Mouse (Mus musculus) forebrain, postnatal 0 days (tissue): Measurements from ENCODE around the gene Igbp1b. TPM values are rescaled to one million over a fixed set of nuclear protein-coding genes. Genes with fewer than 3 reads are reported as not detected.
A peak's percentile ranks its signal among the peaks of the same experiment; 100 is the strongest.

Experiments
- ATAC-seq: fragments of 200-750 bp; cut with Nextera tagmentation; 2 replicates; pipeline ENCODE4 v1.8.0; 2017; ENCODE audit warnings: mild to moderate bottlenecking, moderate library complexity
- DNase-seq: peaks from one replicate; pipeline ENCODE4 v3.0.0-alpha.2; 2015
- H3K27ac ChIP-seq: fragments of 300-500 bp; sonication (generic); 2 replicates; pipeline ENCODE4 v1.5.1; 2014; ENCODE audit warnings: low read depth, mild to moderate bottlenecking, antibody characterized with exemption, low read length, moderate library complexity, mixed read lengths
- H3K27me3 ChIP-seq: fragments of 300-500 bp; sonication (generic); 2 replicates; pipeline ENCODE4 v1.6.1; 2014; ENCODE audit warnings: mild to moderate bottlenecking, low read length, mixed read lengths; ENCODE audit not compliant: insufficient read depth
- H3K36me3 ChIP-seq: fragments of 300-500 bp; sonication (generic); 2 replicates; pipeline ENCODE4 v1.6.1; 2014; ENCODE audit warnings: mild to moderate bottlenecking, moderate library complexity; ENCODE audit not compliant: insufficient read depth
- H3K4me1 ChIP-seq: fragments of 300-500 bp; sonication (generic); 2 replicates; pipeline ENCODE4 v1.6.1; 2014; ENCODE audit warnings: antibody characterized with exemption; ENCODE audit not compliant: insufficient read depth
- H3K4me2 ChIP-seq: fragments of 300-500 bp; sonication (generic); 2 replicates; pipeline ENCODE4 v1.6.1; 2014; ENCODE audit warnings: low read depth, mild to moderate bottlenecking, moderate library complexity
- H3K4me3 ChIP-seq: fragments of 300-500 bp; sonication (generic); 2 replicates; pipeline ENCODE4 v1.5.1; 2014; ENCODE audit warnings: low read depth, low read length, mixed read lengths
- H3K9ac ChIP-seq: fragments of 300-500 bp; sonication (generic); 2 replicates; pipeline ENCODE4 v1.6.1; 2014; ENCODE audit warnings: mild to moderate bottlenecking
- H3K9me3 ChIP-seq: fragments of 300-500 bp; sonication (generic); 2 replicates; pipeline ENCODE4 v1.6.1; 2016; ENCODE audit warnings: low read length
- CTCF ChIP-seq: sonication (generic); IDR thresholded peaks from 2 replicates; pipeline ENCODE4 v1.5.1; 2016; ENCODE audit warnings: antibody characterized with exemption, control low read depth, low read depth
- WGBS: fragments of 180-500 bp; shearing (Covaris S2); extraction: QIAGEN DNeasy Blood & Tissue Kit; methylation state at CpG from one replicate; pipeline ENCODE4 v1.1.7; 2014; 5-methylcytosine and 5-hydroxymethylcytosine counted together
- polyA plus RNA-seq: library from polyadenylated mRNA; unstranded; fragments of >200 nt; fragmentation: Nextera tagmentation; extraction: Ambion mirVana; gene quantifications from 2 replicates; pipeline ENCODE4 v1.2.1, GENCODE M21; 2015
- total RNA-seq: library from RNA; depleted of rRNA; stranded (reverse); fragments of >200 nt; gene quantifications from 2 replicates; pipeline ENCODE4 v1.2.3, GENCODE M21; 2014; rRNA removed

The Igbp1b gene
- 1.3 and 2.2 TPM in 2 replicates for total RNA-seq
- polyA plus RNA-seq: 1.8 and 1.9 TPM in 2 replicates

DNA sequence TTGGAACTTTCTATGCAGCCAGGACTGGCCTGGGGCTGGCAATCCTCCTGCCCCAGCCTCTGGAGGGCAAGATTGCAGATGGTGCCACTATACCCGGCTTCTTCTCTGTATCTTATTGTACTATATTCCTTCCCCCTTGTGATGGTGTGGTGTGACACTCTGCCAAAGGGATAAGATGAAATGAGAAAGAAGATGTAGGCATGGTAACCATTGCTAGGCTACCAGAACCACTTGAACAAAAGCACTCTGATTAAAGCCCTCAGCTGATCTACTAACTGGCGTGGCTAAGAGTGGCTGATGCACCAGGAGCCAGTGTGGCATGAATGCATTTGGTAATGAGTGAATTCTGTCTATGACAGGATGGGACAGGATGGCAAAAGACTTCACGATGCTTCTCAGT lies at the start of gene Igbp1b:
TSS of gene Igbp1b (minus strand) at position 29 of the 400 bp plus-strand sequence.
- ATAC-seq (peak; percentile 97), DNase-seq (peak; percentile 61)
- 32% methylated on average over 3 of the region's 3 CpGs for WGBS
- Histone ChIP-seq H3K4me2 (no peak within 1 kb of the TSS), H3K9me3 (no peaks in the 10 kb centered on the region), H3K4me1 (no peaks in the 10 kb centered on the region), H3K4me3 (no peak within 1 kb of the TSS), H3K9ac (no peak within 1 kb of the TSS), H3K27me3 (no peaks in the 10 kb centered on the region), H3K27ac (no peak within 1 kb of the TSS), H3K36me3 (no peaks in the 10 kb centered on the region)
- no peak for TF ChIP-seq CTCF

GRCm38 (mm10) chr6:138682959-138683358 lies 24.6 kb upstream of the Igbp1b start:
- no peak overlapping the region for H3K9ac ChIP-seq
- no peak overlapping the region for H3K27ac ChIP-seq
- no peak overlapping the region for H3K4me3 ChIP-seq
- no peak for ATAC-seq
- no peak for TF ChIP-seq CTCF
- DNase-seq: no peak
- H3K36me3 ChIP-seq: no peaks in the 10 kb centered on the region
- H3K4me1 ChIP-seq: no peaks in the 10 kb centered on the region
- no peak overlapping the region for H3K4me2 ChIP-seq
- H3K9me3 ChIP-seq: no peaks in the 10 kb centered on the region
- H3K27me3 ChIP-seq: no peaks in the 10 kb centered on the region

DNA sequence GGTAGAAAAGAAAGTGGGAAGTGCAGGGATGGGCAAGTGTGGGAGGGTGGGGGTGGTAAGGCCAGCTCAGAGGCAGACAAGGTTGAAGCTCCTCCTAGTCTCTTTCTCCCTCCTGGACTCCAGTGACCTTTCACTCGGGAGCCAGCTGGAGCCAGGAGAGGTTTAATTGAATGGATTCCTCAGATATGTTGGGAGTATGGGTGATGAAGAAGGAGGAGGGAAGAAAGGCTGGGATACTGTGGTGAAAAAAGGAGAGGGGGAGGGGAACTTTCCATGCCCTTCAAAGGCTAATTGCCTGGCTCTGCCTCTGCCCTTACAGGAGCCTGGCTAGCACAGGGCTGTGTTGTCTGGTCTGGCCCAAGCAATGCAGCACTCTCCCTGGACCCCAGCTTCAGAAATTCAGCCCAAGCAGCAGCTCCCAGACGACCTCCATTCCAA lies 14.4 kb upstream of the Igbp1b start:
- TF ChIP-seq CTCF: no peak
- Histone ChIP-seq H3K27me3 (no peaks in the 10 kb centered on the region), H3K9me3 (no peaks in the 10 kb centered on the region), H3K4me1 (no peaks in the 10 kb centered on the region), H3K27ac (no peak overlapping the region), H3K36me3 (no peaks in the 10 kb centered on the region), H3K4me3 (no peak overlapping the region), H3K9ac (no peak overlapping the region), H3K4me2 (no peak overlapping the region)
- DNase-seq (no peak), ATAC-seq (no peak)
- 2% methylated on average over 2 of the region's 2 CpGs for WGBS

DNA sequence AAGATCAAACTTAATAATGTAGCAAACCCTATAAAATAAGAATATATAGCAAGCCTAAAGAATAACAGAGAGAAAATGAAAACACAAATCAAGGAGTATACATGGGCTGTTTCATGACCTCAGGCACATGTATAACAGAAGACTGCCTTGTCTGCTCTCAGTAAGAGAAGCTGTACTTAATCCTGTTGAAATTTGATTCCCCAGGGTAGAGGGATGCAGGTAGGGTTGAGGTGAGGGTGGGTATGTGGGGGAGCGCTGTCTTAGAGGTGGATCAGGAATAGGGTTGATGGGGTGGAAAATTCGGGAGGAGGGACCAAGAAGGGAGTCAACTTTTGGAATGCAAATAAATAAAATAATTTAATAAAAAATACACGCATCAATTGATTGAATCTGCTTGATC lies 7.1 kb upstream of the Igbp1b start:
- no peak overlapping the region for H3K9ac ChIP-seq
- ATAC-seq (no peak), DNase-seq (no peak)
- WGBS: 80% methylated on average over 3 of the region's 3 CpGs
- H3K27me3 ChIP-seq: no peaks in the 10 kb centered on the region
- H3K36me3 ChIP-seq: no peaks in the 10 kb centered on the region
- no peak for TF ChIP-seq CTCF
- H3K4me1 ChIP-seq: no peaks in the 10 kb centered on the region
- no peak overlapping the region for H3K4me3 ChIP-seq
- no peak overlapping the region for H3K4me2 ChIP-seq
- no peaks in the 10 kb centered on the region for H3K9me3 ChIP-seq
- H3K27ac ChIP-seq: no peak overlapping the region

GRCm38 (mm10) chr6:138645604-138646003 lies 12.7 kb downstream of the Igbp1b start:
- no peak for TF ChIP-seq CTCF
- Histone ChIP-seq H3K27ac (no peak overlapping the region), H3K9ac (no peak overlapping the region), H3K9me3 (no peaks in the 10 kb centered on the region), H3K27me3 (no peaks in the 10 kb centered on the region), H3K4me3 (no peak overlapping the region), H3K36me3 (no peaks in the 10 kb centered on the region), H3K4me2 (no peak overlapping the region), H3K4me1 (no peaks in the 10 kb centered on the region)
- ATAC-seq (no peak), DNase-seq (no peak)
- WGBS: 99% methylated on average over 2 of the region's 2 CpGs

GRCm38 (mm10) chr6:138639351-138639750 lies 19.0 kb downstream of the Igbp1b start:
- no peak for TF ChIP-seq CTCF
- ATAC-seq: no peak
- Histone ChIP-seq H3K4me3 (no peak overlapping the region), H3K4me2 (no peak overlapping the region), H3K27ac (no peak overlapping the region), H3K9me3 (no peaks in the 10 kb centered on the region), H3K36me3 (no peaks in the 10 kb centered on the region), H3K4me1 (no peaks in the 10 kb centered on the region), H3K9ac (no peak overlapping the region), H3K27me3 (no peaks in the 10 kb centered on the region)
- WGBS: 68% methylated on average over 4 of the region's 4 CpGs
- no peak for DNase-seq

DNA sequence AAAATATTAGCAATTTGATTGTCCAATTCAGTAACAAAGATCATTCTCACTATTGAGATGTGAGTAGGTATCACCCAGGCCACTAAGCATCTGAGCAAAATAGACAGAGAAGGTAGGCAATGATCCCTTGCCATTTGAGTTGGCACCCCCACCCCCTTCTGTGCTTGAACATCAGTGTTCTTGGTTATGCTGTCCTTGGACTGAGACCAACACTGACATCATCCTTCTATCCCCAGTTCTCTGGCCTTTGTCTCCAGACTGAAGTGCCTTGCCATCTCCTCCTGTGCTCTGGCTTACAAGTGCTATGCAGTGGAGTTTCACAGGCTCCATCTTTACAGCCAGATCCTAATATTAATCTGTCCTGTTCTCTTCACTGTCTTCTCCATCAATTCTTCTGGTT lies 37.6 kb downstream of the Igbp1b start:
- no peaks in the 10 kb centered on the region for H3K36me3 ChIP-seq
- H3K9ac ChIP-seq: no peak overlapping the region
- no peak for TF ChIP-seq CTCF
- ATAC-seq (no peak), DNase-seq (no peak)
- no peaks in the 10 kb centered on the region for H3K9me3 ChIP-seq
- H3K27me3 ChIP-seq: no peaks in the 10 kb centered on the region
- H3K4me3 ChIP-seq: no peak overlapping the region
- H3K27ac ChIP-seq: no peak overlapping the region
- no peaks in the 10 kb centered on the region for H3K4me1 ChIP-seq
- no peak overlapping the region for H3K4me2 ChIP-seq

GRCm38 (mm10) chr6:138618396-138618795 lies 39.9 kb downstream of the Igbp1b start:
- H3K27me3 ChIP-seq: no peaks in the 10 kb centered on the region
- no peak overlapping the region for H3K4me2 ChIP-seq
- DNase-seq (no peak), ATAC-seq (no peak)
- no peak for TF ChIP-seq CTCF
- H3K36me3 ChIP-seq: no peaks in the 10 kb centered on the region
- no peaks in the 10 kb centered on the region for H3K9me3 ChIP-seq
- 83% methylated on average over 3 of the region's 3 CpGs for WGBS
- H3K27ac ChIP-seq: no peak overlapping the region
- no peaks in the 10 kb centered on the region for H3K4me1 ChIP-seq
- no peak overlapping the region for H3K4me3 ChIP-seq
- no peak overlapping the region for H3K9ac ChIP-seq

Other genes with a start within 250 kb of the Igbp1b start
- gene Lmo3, start 76.6 kb downstream of the Igbp1b start, total RNA-seq: 223 and 232 TPM in 2 replicates
- 182 and 207 TPM in 2 replicates for gene Lmo3, start 76.6 kb downstream of the Igbp1b start, polyA plus RNA-seq